Comparison of ENCODE assay signal across 21 mouse cellular contexts in the genomic region with DNA sequence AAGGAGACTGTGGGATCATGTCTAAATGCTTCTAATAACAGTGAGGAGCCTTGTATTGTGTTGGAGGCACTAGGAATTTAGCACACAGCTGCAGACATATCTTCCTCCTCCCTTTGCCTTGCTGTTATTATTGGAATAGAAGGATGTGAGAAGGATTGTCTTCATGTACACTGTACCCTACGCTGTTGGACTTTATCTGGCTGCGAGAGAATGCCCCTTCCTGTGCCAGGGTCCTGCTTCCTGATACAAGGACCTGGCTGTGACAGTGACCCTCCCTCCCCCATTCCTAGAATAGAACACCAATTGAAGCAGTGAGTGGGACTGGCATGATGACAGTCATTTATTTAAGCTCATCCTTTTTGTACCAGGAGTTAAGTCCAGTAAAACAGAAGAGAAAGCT.
A peak's percentile ranks its signal among the peaks of the same experiment; 100 is the strongest.
DNase-seq lines count a peak whose midpoint lies in the region; ATAC-seq lines count a peak whose summit lies in the region.
"Had no signal": no experiment of that assay in that cellular context is flagged by ENCODE, and none has a peak within 500 bp of the region (broad histone marks: within the 10 kb centered on the region; RNA-seq: fewer than 3 reads in every experiment).

No protein-coding gene starts in this region.

- H3K4me2 ChIP-seq in heart, embryonic 16.5 days (ENCODE audit: low read depth, low read length), result no peak overlapping the region
- no peak overlapping the region for H3K4me2 ChIP-seq in midbrain, embryonic 11.5 days
- no peak overlapping the region for H3K4me2 ChIP-seq in midbrain, embryonic 14.5 days (ENCODE audit: low read length)
- H3K4me2 ChIP-seq: embryonic facial prominence, embryonic 13.5 days; forebrain, embryonic 12.5 days; hindbrain, embryonic 14.5 days; intestine, embryonic 15.5 days had no signal

- 23% methylated on average over 2 of the region's 2 CpGs for WGBS in heart, embryonic 16.5 days
- WGBS in heart, embryonic 10.5 days, result 42% methylated on average over 2 of the region's 2 CpGs
- 96% methylated on average over 2 of the region's 2 CpGs for WGBS in midbrain, embryonic 11.5 days
- 90% methylated on average over 2 of the region's 2 CpGs for WGBS in midbrain, embryonic 14.5 days

- peaks cover 16% of the 10 kb centered on the region for H3K4me1 ChIP-seq in heart, embryonic 16.5 days (ENCODE audit: control insufficient read depth, insufficient read depth, low read length)
- peaks cover 5% of the 10 kb centered on the region; the same call in 1 of the 2 replicates for H3K4me1 ChIP-seq in heart, embryonic 10.5 days
- no peaks in the 10 kb centered on the region for H3K4me1 ChIP-seq in midbrain, embryonic 11.5 days (ENCODE audit: control insufficient read depth, insufficient read depth, low read length)
- no peaks in the 10 kb centered on the region for H3K4me1 ChIP-seq in midbrain, embryonic 14.5 days (ENCODE audit: control insufficient read depth, insufficient read depth, low read length)
- H3K4me1 ChIP-seq: forebrain, embryonic 12.5 days; hindbrain, embryonic 10.5 days; intestine, embryonic 15.5 days had no signal

- peak; percentile 88 for DNase-seq in heart, adult 11 months
- no peak for DNase-seq in heart, postnatal 36 days
- DNase-seq in heart, embryonic 10.5 days (ENCODE audit: low spot score), result no peak
- peak; percentile 47 for DNase-seq in midbrain, embryonic 11.5 days (ENCODE audit: low spot score, missing footprints)
- DNase-seq in midbrain, embryonic 14.5 days, result no peak
- DNase-seq in adrenal gland, adult 2 months, result no peak
- DNase-seq: adrenal gland, postnatal 14 days; B cell, adult 2 months; cerebellum, adult 18-20 months; cerebellum, adult 9-11 months; cerebellum, postnatal 36 days; gastrocnemius, postnatal 10 days had no signal

- no peak overlapping the region for H3K4me3 ChIP-seq in heart, embryonic 16.5 days (ENCODE audit: low read length)
- H3K4me3 ChIP-seq in heart, embryonic 10.5 days, result no peak overlapping the region
- no peak overlapping the region for H3K4me3 ChIP-seq in midbrain, embryonic 11.5 days (ENCODE audit: low read depth, low read length)
- H3K4me3 ChIP-seq in midbrain, embryonic 14.5 days (replicated peaks; ENCODE audit: low read depth, low read length), result no peak overlapping the region
- H3K4me3 ChIP-seq: embryonic facial prominence, embryonic 13.5 days; forebrain, embryonic 12.5 days; hindbrain, embryonic 10.5 days; intestine, embryonic 15.5 days had no signal

- intact Hi-C loops in heart, postnatal 36 days (cut with DNase I), result no loop called here

- no peaks in the 10 kb centered on the region for H3K36me3 ChIP-seq in heart, embryonic 16.5 days (ENCODE audit: control insufficient read depth, insufficient read depth)
- no peaks in the 10 kb centered on the region for H3K36me3 ChIP-seq in heart, embryonic 10.5 days
- H3K36me3 ChIP-seq in midbrain, embryonic 11.5 days (ENCODE audit: control insufficient read depth, insufficient read depth, low read length), result no peaks in the 10 kb centered on the region
- no peaks in the 10 kb centered on the region for H3K36me3 ChIP-seq in midbrain, embryonic 14.5 days (ENCODE audit: control insufficient read depth, insufficient read depth, low read length)
- H3K36me3 ChIP-seq: embryonic facial prominence, embryonic 13.5 days; forebrain, embryonic 12.5 days; G1E; hindbrain, embryonic 10.5 days; intestine, embryonic 15.5 days had no signal

- no peaks in the 10 kb centered on the region for H3K9me3 ChIP-seq in heart, embryonic 16.5 days (replicated peaks; ENCODE audit: control insufficient read depth, low read length)
- H3K9me3 ChIP-seq in heart, embryonic 10.5 days, result no peaks in the 10 kb centered on the region
- H3K9me3 ChIP-seq in midbrain, embryonic 11.5 days (ENCODE audit: control insufficient read depth, low read length), result no peaks in the 10 kb centered on the region
- no peaks in the 10 kb centered on the region for H3K9me3 ChIP-seq in midbrain, embryonic 14.5 days (ENCODE audit: control insufficient read depth, low read length)
- H3K9me3 ChIP-seq: embryonic facial prominence, embryonic 13.5 days; forebrain, embryonic 12.5 days; G1E; hindbrain, embryonic 10.5 days; intestine, embryonic 15.5 days had no signal

- H3K27me3 ChIP-seq in heart, embryonic 16.5 days (ENCODE audit: control insufficient read depth, insufficient read depth, low read length), result no peaks in the 10 kb centered on the region
- H3K27me3 ChIP-seq in heart, embryonic 10.5 days (ENCODE audit: insufficient read depth, poor library complexity, severe bottlenecking), result no peaks in the 10 kb centered on the region
- H3K27me3 ChIP-seq in midbrain, embryonic 11.5 days (ENCODE audit: control insufficient read depth, insufficient read depth, low read length), result no peaks in the 10 kb centered on the region
- H3K27me3 ChIP-seq in midbrain, embryonic 14.5 days (ENCODE audit: control insufficient read depth, insufficient read depth, low read length), result no peaks in the 10 kb centered on the region
- H3K27me3 ChIP-seq: embryonic facial prominence, embryonic 13.5 days; forebrain, embryonic 12.5 days; intestine, embryonic 15.5 days had no signal

- no peak overlapping the region for H3K9ac ChIP-seq in heart, embryonic 16.5 days (ENCODE audit: low read length)
- no peak overlapping the region for H3K9ac ChIP-seq in midbrain, embryonic 11.5 days (ENCODE audit: low read length)
- H3K9ac ChIP-seq in midbrain, embryonic 14.5 days (replicated peaks; ENCODE audit: low read length), result no peak overlapping the region
- H3K9ac ChIP-seq: embryonic facial prominence, embryonic 13.5 days; forebrain, embryonic 12.5 days; hindbrain, embryonic 14.5 days; intestine, embryonic 15.5 days had no signal

- ATAC-seq in heart, embryonic 16.5 days (replicated peaks; ENCODE audit: extremely low read depth, insufficient read depth, low FRiP score), result peak; percentile 69; the same call in 1 of the 2 replicates
- no peak for ATAC-seq in midbrain, embryonic 11.5 days (ENCODE audit: low FRiP score)
- ATAC-seq in midbrain, embryonic 14.5 days (ENCODE audit: low FRiP score, low TSS enrichment), result no peak
- ATAC-seq: CD4-positive, CD25-positive, alpha-beta regulatory T cell, adult 4 months; forebrain, embryonic 16.5 days; intestine, embryonic 15.5 days had no signal

- H3K27ac ChIP-seq in heart, embryonic 16.5 days (ENCODE audit: low read length), result peak overlapping the region; percentile 4; the same call in 1 of the 2 replicates
- no peak overlapping the region for H3K27ac ChIP-seq in heart, embryonic 10.5 days
- no peak overlapping the region for H3K27ac ChIP-seq in midbrain, embryonic 11.5 days (ENCODE audit: low read depth, low read length)
- no peak overlapping the region for H3K27ac ChIP-seq in midbrain, embryonic 14.5 days (replicated peaks; ENCODE audit: low read depth, low read length)
- H3K27ac ChIP-seq: embryonic facial prominence, embryonic 13.5 days; forebrain, embryonic 12.5 days; hindbrain, embryonic 10.5 days; hindbrain, embryonic 14.5 days; intestine, embryonic 15.5 days had no signal

Comparison
In these comparisons a context has a peak if more than half of its experiments do, and no peak if none do; other contexts are left out.
1. DNase-seq: peak in heart, adult 11 months (single experiment) and midbrain, embryonic 11.5 days (single experiment); none in heart, postnatal 36 days (0 of 2), heart, embryonic 10.5 days (single experiment), midbrain, embryonic 14.5 days (single experiment) and adrenal gland, adult 2 months (single experiment).